Mouse (Mus musculus) right cerebral cortex, adult 2 months (tissue): ENCODE results near the gene Gm11983.
"Not testable (repeated sequence)": the region's sequence is repeated elsewhere in the genome, so short reads cannot be mapped to it uniquely, and the experiment has no call there.

ENCODE experiments used
- DNase-seq, 2 experiments: peaks; one replicate each; pipeline ENCODE4 v3.0.0; 2021 to 2022; ENCODE audit warnings: low spot score in 2 of 2

The Gm11983 gene

GRCm38 (mm10) chr11:6837554-6837953, at the start of gene Gm11983:
Gene Gm11983 (minus strand): TSS chr11:6837654.
- no peak for DNase-seq

GRCm38 (mm10) chr11:6883045-6883444, 45.6 kb upstream of the Gm11983 start:
- DNase-seq, result not testable (repeated sequence)

DNA sequence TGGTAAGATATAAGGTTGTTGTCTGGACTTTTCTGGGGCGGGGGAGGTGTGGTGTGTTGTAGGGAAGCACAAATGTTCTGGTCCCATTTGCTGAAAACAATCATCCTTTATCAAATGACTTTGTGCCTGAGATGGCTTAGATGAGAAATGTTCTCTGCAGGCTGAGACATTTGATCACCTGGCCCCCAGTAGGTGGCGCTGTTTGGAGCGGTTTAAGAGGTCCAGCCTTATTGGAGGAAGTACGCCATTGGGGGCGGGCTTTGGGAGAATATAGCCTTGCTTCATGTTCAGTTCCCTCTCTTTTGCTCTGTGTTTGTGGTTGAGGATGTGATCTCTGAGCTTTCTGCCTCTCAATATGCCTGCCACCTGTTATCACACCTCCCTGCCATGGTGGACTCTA, 44.2 kb upstream of the Gm11983 start:
- DNase-seq, result no peak

DNA sequence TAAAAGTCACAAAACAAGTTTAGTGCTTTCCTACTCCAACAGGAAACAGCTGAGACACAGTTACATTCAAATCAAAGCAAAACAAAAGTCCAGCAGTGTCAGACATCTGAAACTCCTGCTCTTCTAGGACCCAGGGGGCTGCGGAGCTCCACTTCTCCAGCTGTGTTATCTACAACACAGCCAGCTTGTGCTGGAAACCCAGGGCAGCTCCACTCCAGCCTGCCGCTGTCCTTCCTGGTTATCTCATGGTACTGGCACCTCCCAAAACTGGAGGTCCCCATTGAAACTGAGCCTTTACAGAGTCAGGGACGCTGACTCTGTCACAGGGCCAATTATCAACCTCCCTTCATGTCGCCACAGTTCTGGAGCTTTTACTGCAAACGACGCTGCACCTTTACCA, 40.3 kb upstream of the Gm11983 start:
- no peak for DNase-seq

DNA sequence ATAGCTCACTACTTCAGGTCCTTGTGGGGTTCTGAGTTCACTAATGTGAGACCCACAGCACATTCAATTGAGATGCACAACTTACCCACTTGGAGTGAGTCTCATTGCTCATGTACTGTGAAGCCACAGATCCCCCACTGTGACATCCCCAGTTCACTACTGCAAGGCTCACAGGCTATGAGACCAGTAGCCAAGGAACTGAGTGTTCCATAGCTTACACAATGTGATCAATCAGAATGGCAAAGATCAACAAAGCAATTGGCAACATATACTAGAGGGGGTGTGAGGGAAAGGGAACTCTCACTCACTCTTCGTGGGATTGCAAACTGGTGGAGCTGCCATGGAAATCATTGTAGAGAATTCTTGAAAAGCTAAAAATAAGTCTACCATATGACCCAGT, 33.5 kb upstream of the Gm11983 start:
- no peak for DNase-seq

DNA sequence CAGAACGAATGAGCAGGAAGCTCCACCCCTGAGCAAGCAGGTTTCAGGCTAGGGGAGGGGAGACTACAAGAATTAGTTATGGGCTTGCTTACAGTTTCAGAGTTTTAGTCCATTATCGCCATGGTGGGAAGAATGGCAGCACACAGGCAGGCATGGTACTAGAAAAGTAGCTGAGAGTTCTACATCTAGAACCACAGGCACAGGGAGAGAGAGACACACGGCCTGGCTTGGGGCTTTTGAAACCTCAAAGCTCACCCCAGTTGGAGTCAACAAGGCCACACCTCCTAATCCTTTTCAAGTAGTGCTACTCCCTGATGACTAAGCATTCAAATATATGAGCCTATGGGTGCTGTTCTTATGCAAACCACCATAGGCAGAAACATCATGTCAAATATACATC, 28.1 kb upstream of the Gm11983 start:
- no peak for DNase-seq

DNA sequence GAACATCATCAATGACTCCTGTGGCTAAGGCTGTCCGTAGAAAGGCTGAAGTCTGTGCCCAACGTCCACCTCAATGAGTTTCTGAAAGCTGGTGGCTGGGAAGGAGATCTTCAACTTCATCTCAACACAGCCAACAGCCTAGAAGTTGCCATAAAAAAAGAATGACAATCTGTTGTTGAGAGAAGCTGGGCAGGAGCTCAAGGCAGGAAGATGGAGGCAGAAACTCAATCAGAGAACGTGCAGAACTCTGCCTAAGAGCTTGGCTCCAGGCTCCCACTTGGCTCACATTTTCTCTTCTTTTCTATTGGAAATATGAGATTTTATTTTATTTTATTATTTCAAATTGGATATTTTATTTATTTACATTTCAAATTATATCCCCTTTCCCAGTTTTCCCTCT, 24.7 kb upstream of the Gm11983 start:
- no peak for DNase-seq

- DNase-seq, result no peak
Measured at GRCm38 (mm10) chr11:6859898-6860858, 22.7 kb upstream of the Gm11983 start.

- no peak for DNase-seq
Measured at GRCm38 (mm10) chr11:6859096-6859495, 21.6 kb upstream of the Gm11983 start.

- DNase-seq, result no peak
Measured at GRCm38 (mm10) chr11:6855942-6856341, 18.5 kb upstream of the Gm11983 start.

DNA sequence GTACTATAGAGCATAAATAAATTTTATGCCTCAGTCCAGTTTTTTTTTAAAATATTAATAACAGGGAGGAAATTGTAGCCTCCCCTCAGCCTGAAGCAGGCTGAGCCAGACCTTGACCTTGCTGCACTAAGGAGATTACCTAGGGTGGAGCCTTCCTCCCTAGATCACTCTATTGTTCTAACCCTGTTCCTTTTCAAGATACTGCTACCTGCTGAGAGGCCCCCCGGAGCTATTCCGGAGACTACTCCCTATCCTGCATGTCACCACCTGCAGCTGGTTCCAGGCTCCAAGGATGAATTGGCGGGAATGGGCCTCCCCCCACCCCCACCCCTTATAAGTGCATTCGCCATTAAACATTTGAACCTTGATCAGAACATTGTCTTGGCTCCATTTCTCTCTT, 15.9 kb upstream of the Gm11983 start:
- DNase-seq, result not testable (repeated sequence)

DNA sequence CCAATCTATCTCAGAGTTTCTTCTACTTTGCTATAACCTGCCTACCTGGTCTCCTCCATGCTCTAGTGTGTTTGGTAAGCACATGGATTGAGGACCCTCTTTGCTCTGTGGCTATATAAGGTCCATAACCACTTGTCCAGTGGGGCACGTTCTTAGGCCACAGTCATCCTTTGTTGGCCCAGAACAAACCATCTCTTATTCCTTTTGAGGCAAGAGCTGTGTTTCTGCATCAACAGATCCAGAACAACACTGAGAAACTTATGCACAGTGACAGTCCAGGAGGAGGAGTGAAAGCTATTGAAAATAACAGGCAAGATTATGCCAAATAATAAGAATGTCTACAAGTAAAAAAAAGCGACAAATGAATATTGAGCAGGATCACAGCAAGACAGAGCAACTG, 6.4 kb upstream of the Gm11983 start:
- DNase-seq, result no peak

- DNase-seq, result no peak
Measured at GRCm38 (mm10) chr11:6842160-6842559, 4.7 kb upstream of the Gm11983 start.

DNA sequence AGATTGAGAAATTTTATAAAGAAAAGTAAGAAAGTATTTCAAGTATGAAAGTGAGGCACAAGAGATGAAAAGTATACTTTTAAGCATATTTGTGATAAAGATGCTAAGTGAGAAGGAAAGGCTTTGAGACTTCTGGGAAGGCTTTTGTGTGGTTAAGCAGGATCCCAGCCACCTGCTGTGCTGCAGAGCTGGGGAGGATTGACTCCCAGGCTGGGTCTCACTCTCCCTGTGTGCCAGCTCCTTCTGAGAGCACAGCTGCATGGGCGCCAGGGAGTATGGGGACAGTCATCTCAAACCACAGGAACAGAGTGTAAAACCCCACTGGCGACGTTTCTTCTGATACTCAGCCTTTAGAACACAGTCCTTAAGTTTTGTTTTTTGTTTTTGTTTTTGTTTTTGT, 3.3 kb upstream of the Gm11983 start:
- DNase-seq, result no peak

- DNase-seq, result no peak
Measured at GRCm38 (mm10) chr11:6834636-6835035, 2.8 kb downstream of the Gm11983 start.

DNA sequence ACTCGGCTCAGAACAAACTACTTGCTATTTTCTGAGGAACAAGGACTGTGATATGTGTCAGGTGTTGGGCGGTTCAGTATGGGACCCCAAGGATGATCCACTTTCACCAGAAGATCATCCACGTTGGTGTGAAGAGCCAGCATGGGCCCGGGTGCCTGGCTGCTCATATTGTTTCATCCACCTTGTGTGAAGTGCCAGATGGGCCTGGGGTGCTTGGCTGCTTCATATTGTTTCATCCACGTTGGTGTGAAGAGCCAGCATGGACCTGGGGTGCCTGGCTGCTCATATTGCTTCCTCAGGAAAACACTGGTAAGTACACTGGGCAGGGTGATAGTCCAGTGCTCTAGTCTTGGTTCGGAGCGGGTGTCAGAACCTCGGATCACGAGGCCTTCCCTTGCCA, 3.7 kb downstream of the Gm11983 start:
- no peak for DNase-seq

DNA sequence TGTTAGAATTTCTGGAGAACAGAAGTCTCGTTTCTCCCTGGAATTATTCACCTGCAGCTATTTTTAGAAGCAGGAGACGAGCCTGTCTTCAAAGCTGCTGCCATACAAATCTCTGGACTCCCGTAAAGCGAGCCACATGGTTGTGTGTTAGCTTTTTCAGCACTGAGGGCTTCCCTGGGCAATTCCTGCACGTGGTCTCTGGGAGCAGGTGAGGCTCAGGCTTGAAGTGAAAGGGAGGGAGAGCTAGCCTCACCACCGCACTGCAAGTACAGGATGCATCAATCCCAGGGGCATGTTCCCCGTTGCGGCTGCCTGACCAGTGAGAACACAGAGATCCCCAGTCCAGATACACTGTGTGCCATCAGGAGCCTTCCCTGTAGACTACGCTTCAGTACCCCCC, 5.5 kb downstream of the Gm11983 start:
- no peak for DNase-seq

DNA sequence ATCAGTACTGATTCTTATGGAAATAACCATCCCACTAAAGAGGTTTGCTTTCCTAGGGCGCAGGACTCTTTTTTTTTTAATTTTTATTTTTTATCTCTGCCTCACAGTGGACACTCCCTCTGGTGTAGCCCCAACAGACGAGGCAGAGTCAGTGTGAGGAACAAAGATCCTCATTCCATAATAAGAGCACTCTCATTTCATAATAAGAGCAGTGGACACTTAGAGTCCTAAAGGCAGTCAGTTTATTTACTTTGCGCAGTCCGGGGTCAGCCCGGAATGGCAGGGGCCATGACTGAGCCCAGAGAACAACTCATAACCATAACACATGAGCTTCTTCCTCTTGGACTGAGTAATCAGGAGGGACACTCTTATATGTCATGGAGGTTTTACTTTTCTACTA, 9.3 kb downstream of the Gm11983 start:
- no peak for DNase-seq

- DNase-seq, result no peak
Measured at GRCm38 (mm10) chr11:6826157-6826556, 11.3 kb downstream of the Gm11983 start.

GRCm38 (mm10) chr11:6823176-6823575, 14.3 kb downstream of the Gm11983 start:
- DNase-seq, result no peak

DNA sequence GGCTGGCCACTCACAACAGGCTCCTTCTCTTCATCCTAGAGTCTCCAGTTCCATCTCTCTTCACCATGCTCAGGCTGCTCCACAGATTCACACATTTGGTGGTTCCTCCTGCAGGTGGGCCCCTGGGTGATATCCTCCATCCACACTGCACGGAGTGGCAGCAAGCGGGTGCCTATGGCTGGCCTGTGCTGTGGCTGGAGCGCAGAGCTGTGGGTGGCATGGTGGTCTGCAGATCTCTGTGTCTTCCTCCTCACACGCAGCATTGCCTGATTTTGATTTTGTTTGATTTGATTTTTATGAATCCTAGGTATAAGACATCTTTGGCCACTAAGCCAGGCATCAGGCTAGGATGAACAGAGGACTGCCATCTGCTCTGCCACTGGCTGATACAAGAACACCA, 23.0 kb downstream of the Gm11983 start:
- DNase-seq, result no peak

DNA sequence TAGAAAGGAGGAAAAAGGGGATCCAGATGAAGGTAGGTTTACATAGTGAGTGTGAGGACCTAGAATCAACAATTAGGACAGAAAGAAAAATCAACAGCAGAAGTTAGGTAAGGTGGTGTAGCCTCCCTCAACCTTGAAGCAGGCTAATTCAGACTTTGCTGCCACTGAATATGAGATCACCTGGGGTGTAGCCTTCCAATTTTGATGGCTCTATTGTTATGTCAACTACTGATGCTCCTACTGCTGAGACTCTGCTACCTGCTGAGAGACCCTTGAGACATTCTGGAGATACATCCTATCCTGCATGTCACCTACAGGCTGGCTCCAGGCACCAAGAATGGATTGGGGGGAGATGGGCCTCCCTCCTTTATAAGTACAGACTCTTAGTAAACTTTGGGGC, 34.6 kb downstream of the Gm11983 start:
- DNase-seq, result not testable (repeated sequence)

DNA sequence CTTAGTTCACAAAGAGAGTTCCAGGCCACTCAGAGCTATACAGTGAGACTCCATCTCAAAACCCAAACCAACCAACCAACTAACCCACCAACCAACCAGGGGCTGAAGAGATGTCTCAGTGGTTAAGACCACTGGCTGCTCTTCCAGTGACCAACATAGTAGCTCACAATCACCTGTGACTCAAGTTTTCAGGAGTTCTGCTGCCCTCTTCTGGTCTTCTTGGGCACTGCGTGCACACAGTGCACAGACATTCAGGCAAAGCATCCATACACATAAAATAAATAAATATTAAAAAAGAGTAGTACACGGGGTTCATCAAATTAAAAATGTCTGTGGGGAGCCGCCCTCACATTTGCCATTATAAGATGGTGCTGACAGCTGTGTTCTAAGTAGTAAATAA, 46.8 kb downstream of the Gm11983 start:
- DNase-seq, result no peak
